Mouse (Mus musculus): ENCODE data around the gene Usp19.

- no peak for TF ChIP-seq CTCF (IDR thresholded peaks at IDR 0.05)
- no peak for TF ChIP-seq EP300 (IDR thresholded peaks at IDR 0.05)
Measured at GRCm38 (mm10) chr9:108461181-108461631, 29.2 kb upstream of the Usp19 start, which contains the start of gene Klhdc8b.

Data from lung, postnatal 0 days (tissue).